Mouse (Mus musculus): Measurements from ENCODE around the gene Asap3. TPM values are rescaled to one million over a fixed set of nuclear protein-coding genes. Genes with fewer than 3 reads are reported as not detected.

The Asap3 gene
- polyA plus RNA-seq, 1 experiment from 2014 or later: 3.4 TPM

DNA sequence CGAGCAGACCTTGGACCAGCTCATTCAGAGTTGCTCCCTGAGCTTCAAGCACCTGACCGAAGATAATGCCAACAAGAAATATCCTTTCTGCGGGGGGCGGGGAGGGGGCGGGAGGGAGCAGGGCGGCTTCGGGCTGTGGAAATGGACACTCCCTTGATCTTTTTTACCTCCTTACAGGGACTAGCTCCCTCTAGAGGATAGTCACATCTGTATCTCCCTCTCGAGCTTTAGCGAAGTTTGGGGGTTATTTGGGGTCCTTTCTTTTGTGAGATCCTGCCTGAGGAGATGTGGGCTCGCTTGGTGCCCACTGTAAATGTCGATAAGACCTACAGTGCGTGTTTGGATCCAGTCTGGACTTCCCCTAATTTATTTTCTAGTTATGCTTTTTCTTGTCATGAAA lies 24.8 kb upstream of the Asap3 start:
- H3K36me3 ChIP-seq: peaks cover 11% of the 10 kb centered on the region; the same call in 1 of the 2 replicates
- H3K9me3 ChIP-seq: no peaks in the 10 kb centered on the region
- no peak overlapping the region for H3K27ac ChIP-seq (replicated peaks)
- H3K4me3 ChIP-seq: peak overlapping the region; percentile 50
- peak overlapping the region; percentile 71 for H3K4me2 ChIP-seq
- WGBS: 24% methylated on average over 12 of the region's 12 CpGs
- peaks cover 67% of the 10 kb centered on the region for H3K4me1 ChIP-seq
- no peak for ATAC-seq (ENCODE audit: extremely low read depth, insufficient number of reproducible peaks, low FRiP score, low TSS enrichment)
- peak overlapping the region; percentile 25; the same call in 1 of the 2 replicates for H3K9ac ChIP-seq
- no peaks in the 10 kb centered on the region for H3K27me3 ChIP-seq (replicated peaks)

DNA sequence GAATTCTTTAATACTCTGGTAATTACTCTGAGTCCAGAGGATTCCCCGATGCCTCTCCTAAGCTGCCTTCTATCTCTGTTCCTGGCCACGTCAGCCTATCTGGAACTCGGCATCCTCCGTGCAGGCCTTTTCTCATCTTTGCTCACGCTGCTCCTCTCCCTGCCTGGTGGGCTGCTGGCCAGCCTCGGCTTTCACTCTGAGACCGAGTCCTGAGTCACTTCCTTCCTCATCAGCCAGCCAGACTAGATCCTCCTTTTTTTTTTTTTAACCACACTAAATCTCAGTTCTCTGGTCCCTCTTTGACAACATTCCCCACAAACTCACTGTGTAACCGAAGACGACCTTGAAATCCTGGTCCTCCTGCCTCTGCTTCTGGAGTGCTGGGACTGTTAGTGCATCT lies 20.8 kb upstream of the Asap3 start:
- Histone ChIP-seq H3K36me3 (peaks cover 39% of the 10 kb centered on the region), H3K9ac (no peak overlapping the region), H3K27ac (replicated peaks) (peak overlapping the region; percentile 64), H3K4me2 (no peak overlapping the region), H3K9me3 (no peaks in the 10 kb centered on the region), H3K27me3 (replicated peaks) (no peaks in the 10 kb centered on the region), H3K4me3 (no peak overlapping the region), H3K4me1 (peaks cover 35% of the 10 kb centered on the region)
- ATAC-seq (ENCODE audit: extremely low read depth, insufficient number of reproducible peaks, low FRiP score, low TSS enrichment): no peak
- WGBS: 53% methylated on average over 9 of the region's 9 CpGs

DNA sequence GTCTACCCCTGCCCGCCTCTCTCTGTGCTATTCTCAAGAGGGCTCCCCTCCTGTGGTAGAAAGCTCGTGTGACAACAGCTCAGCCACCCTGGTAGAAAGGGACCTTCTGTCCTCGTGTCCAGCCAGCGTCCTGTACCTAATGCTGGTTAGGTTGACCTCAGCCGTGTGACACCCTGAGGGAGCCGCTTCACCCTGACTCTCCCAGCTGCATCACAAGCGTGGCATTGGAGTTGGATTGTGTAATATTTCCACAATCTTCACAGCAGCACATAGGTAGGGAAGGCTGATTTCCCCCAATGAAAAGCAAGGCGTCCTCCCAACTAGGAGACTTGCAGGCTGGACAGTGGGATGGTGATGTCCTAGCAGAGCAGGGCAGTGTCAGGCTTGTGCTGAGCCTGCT lies 19.9 kb upstream of the Asap3 start:
- Histone ChIP-seq H3K9ac (no peak overlapping the region), H3K4me1 (peaks cover 33% of the 10 kb centered on the region), H3K27ac (replicated peaks) (no peak overlapping the region), H3K27me3 (replicated peaks) (no peaks in the 10 kb centered on the region), H3K9me3 (no peaks in the 10 kb centered on the region), H3K4me2 (no peak overlapping the region), H3K36me3 (peaks cover 39% of the 10 kb centered on the region), H3K4me3 (no peak overlapping the region)
- ATAC-seq (ENCODE audit: extremely low read depth, insufficient number of reproducible peaks, low FRiP score, low TSS enrichment): no peak
- 81% methylated on average over 8 of the region's 8 CpGs for WGBS

DNA sequence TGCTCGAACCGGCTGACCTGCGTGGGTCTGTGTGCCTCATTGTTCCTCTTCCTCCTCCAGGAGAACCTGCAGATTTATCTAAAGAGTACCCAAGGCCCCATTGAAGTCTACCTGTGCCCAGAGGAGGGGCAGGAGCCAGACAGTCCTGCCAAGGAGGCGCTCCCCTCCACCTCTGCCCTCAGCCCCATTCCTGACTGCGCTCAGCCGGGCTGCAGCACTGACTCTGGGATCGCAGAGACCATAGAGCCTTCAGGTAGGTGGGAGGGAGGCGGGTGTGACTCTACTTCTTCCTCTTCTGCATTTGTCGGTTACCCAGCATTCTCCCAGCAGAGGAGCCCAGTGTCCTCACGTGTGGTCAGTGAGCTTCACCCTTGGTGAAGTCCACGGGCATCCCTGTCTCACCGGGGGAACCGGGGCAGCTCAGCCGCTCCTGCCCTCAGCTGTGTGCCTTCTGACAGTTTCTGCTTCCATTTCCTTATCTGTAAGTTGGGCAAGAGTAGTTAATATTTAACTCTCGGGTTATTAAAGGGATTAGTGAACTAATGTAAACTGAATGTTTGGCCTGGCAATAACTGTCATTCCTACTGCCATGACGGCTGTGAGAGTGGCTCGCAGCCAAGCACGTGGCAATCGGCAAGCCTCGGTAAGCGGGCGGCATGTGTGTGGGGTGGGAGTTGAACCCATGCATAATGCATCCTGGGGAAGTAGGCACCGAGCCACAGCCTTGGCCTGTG lies 19.3 kb upstream of the Asap3 start:
- Histone ChIP-seq H3K9ac (no peak overlapping the region), H3K9me3 (no peaks in the 10 kb centered on the region), H3K4me3 (no peak overlapping the region), H3K4me2 (no peak overlapping the region), H3K27ac (replicated peaks) (no peak overlapping the region), H3K36me3 (peaks cover 42% of the 10 kb centered on the region), H3K4me1 (peaks cover 33% of the 10 kb centered on the region), H3K27me3 (replicated peaks) (no peaks in the 10 kb centered on the region)
- WGBS: 87% methylated on average over 23 of the region's 23 CpGs
- no peak for ATAC-seq (ENCODE audit: extremely low read depth, insufficient number of reproducible peaks, low FRiP score, low TSS enrichment)

DNA sequence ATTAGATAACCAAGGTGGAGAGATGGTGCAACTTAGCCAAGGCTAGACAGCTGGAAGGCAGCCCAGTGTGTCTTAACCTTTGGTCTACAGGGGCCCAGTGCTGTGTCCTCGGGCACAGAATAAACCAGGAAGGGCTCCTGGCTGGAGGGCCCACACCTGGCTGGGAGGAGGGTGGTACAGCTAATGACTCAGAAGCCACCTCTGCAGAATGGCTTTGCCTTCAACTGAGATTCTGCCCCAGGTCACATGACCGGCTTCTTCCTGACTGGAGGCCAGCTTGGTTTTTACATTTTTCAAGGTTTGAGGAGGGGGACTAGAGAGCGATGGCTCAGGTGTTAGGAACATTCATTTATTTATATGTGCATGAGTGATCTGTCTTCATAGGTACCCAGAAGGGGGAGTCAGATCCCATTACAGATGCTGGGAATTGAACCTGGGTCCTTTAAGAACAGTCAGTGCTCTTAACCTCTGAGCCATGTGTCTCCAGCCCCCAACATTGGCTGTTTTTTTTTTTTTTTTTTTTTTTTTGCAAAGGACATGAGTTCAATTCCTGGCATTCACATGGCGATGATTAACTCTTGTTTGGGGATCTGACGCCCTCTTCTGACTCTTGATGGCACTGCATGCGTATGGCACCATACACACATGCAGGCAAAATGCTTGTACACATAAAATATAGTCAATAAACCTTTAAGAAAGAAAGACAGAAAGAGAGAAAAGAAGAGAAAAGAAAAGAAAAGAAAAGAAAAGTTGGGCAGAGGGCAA lies 17.0 kb upstream of the Asap3 start:
- Histone ChIP-seq H3K9ac (no peak overlapping the region), H3K27ac (replicated peaks) (no peak overlapping the region), H3K4me2 (no peak overlapping the region), H3K36me3 (peaks cover 54% of the 10 kb centered on the region), H3K27me3 (replicated peaks) (no peaks in the 10 kb centered on the region), H3K9me3 (no peaks in the 10 kb centered on the region), H3K4me1 (peaks cover 45% of the 10 kb centered on the region), H3K4me3 (no peak overlapping the region)
- ATAC-seq (ENCODE audit: extremely low read depth, insufficient number of reproducible peaks, low FRiP score, low TSS enrichment): no peak
- 82% methylated on average over 6 of the region's 6 CpGs for WGBS

DNA sequence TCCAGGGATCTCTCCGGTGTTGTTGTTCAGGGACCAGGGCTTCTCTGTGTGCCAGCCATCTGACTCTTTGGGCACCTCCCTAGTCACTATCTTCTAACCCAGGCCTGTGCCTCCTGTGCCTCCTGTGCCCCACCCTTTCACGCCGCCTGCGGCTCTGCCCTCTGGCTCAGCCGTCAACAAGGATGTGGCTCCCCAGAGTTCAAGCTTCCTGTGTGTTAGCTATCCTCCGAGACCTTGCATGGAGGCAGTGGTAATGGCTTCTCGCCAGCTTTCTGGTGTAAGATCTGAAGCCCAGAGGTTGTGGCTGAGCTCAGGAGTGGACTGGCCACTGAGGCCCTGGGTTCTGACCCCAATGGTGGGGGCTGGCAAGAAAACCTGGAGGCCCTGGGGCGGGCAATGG lies 16.3 kb upstream of the Asap3 start:
- peak; percentile 35; the same call in 1 of the 2 replicates for ATAC-seq (ENCODE audit: extremely low read depth, insufficient number of reproducible peaks, low FRiP score, low TSS enrichment)

DNA sequence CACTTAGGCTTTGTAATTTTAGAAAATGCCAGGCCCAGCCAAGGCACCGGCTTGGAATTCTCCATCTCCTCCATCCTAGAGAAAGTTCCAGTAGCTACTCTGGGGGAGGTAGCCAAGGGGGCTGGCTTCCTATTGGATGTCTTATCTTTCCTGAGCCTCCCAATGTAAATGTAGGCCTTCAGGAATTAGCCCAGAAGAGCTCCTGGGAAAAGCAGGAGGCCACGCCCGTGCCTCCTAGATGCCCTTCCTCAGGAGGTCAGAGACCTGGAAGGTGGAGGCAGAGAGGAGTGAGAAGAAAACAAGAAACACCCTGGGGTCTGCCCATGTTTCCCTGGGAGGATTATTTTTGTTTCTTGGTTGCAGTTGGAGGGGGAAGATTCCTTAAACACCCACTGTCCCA lies 12.6 kb upstream of the Asap3 start:
- no peak overlapping the region for H3K9ac ChIP-seq
- peaks cover 26% of the 10 kb centered on the region for H3K36me3 ChIP-seq
- no peaks in the 10 kb centered on the region for H3K27me3 ChIP-seq (replicated peaks)
- H3K9me3 ChIP-seq: no peaks in the 10 kb centered on the region
- H3K4me3 ChIP-seq: no peak overlapping the region
- peaks cover 47% of the 10 kb centered on the region for H3K4me1 ChIP-seq
- WGBS: 47% methylated on average over 3 of the region's 3 CpGs
- no peak for ATAC-seq (ENCODE audit: extremely low read depth, insufficient number of reproducible peaks, low FRiP score, low TSS enrichment)
- no peak overlapping the region for H3K4me2 ChIP-seq
- H3K27ac ChIP-seq (replicated peaks): no peak overlapping the region

More for the DNA sequence above, 16.3 kb upstream of the Asap3 start:
- Histone ChIP-seq H3K36me3 (peaks cover 48% of the 10 kb centered on the region), H3K9me3 (no peaks in the 10 kb centered on the region), H3K4me2 (peak overlapping the region; percentile 13; the same call in 1 of the 2 replicates), H3K4me1 (peaks cover 53% of the 10 kb centered on the region), H3K27me3 (replicated peaks) (no peaks in the 10 kb centered on the region), H3K4me3 (no peak overlapping the region), H3K27ac (replicated peaks) (no peak overlapping the region), H3K9ac (0 out of 2 replicates have a peak overlapping the region, but pooled peaks have one; percentile 1)
- WGBS: 60% methylated on average over 8 of the region's 8 CpGs

DNA sequence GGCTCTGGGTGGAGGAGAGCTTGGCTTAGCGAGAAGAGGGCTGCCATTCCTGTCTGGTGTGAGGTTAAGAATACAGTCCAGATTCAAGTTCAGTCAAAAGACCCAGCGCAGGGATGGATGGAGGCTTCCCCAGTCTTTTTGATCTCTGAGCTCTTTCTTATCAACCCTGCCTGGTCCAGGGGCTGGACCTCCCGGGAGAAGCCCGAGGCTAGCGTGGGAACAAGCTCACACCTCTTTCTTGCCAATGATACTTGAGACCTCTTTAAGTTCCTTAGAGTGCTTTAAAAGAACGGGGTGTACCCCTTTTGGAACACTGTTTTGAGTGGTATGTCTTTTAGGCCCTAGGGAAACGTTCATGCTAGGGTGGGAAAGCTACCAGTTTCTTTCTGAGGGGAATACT lies 11.1 kb upstream of the Asap3 start:
- Histone ChIP-seq H3K9ac (no peak overlapping the region), H3K27ac (replicated peaks) (no peak overlapping the region), H3K4me2 (no peak overlapping the region), H3K9me3 (no peaks in the 10 kb centered on the region), H3K4me3 (no peak overlapping the region), H3K36me3 (peaks cover 21% of the 10 kb centered on the region), H3K27me3 (replicated peaks) (no peaks in the 10 kb centered on the region), H3K4me1 (peaks cover 42% of the 10 kb centered on the region)
- WGBS: 25% methylated on average over 7 of the region's 7 CpGs
- ATAC-seq (ENCODE audit: extremely low read depth, insufficient number of reproducible peaks, low FRiP score, low TSS enrichment): no peak

DNA sequence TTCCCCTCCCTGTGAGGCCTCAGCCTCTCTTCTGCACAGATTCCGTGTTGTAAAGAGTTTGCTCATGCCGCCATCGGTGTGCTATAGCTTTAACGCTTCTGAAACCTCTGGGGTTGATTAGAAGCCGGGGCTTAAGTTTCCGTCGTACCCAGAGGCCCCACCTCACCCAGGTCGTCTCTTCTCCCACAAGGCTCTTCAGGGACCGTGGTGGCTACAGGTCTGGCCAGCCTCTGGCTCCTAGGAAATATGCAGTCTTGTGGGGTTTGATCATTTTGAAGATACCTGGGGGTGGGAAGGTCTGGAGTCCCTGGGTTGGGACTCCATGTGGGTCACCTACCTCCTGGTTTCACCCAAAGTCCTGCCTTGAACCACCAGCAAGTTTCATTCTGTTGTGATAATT lies 10.5 kb upstream of the Asap3 start:
- no peak overlapping the region for H3K27ac ChIP-seq (replicated peaks)
- no peaks in the 10 kb centered on the region for H3K9me3 ChIP-seq
- ATAC-seq (ENCODE audit: extremely low read depth, insufficient number of reproducible peaks, low FRiP score, low TSS enrichment): no peak
- H3K4me1 ChIP-seq: peaks cover 40% of the 10 kb centered on the region
- WGBS: 63% methylated on average over 9 of the region's 9 CpGs
- H3K36me3 ChIP-seq: peaks cover 21% of the 10 kb centered on the region
- no peak overlapping the region for H3K4me3 ChIP-seq
- H3K4me2 ChIP-seq: no peak overlapping the region
- H3K9ac ChIP-seq: no peak overlapping the region
- peaks cover 1% of the 10 kb centered on the region for H3K27me3 ChIP-seq (replicated peaks)

DNA sequence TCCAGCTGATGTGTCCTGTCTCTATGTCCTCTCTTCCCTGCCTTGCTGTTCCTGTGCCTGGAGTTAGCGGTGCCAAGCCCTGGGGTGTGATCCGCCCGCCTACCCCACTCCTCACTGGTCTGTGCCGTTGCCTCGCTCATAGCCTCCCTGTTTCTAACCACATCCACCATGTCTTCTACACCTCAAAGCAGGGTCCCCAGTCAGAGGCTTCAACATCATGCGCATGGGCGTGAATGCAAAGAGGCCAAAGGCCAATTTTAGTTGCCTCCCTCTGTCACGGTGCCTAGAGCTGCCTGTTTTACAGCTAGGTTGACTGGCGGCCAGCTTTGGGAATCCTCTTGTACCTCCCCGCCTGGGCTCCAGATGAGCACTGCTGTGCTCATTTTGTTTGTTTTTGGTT lies 10.0 kb upstream of the Asap3 start:
- 88% methylated on average over 10 of the region's 10 CpGs for WGBS

DNA sequence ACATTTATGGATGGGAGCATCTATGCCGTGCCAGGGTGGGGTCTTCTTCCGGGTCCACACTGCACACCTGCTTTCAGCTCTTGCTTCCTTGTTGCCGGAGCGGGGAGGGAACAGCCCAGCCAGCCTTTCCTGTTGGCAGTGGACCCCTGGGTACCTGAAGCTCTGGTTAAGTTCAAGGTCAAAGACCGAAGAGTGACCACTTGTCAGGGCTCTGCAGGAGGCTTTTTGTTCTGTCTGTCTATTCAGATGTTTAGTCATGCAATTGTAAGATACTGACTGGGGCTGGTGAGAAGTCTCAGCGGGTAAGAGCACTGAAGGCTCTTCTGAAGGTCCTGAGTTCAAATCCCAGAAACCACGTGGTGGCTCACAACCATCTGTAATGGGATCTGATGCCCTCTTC lies 7.3 kb upstream of the Asap3 start:
- Histone ChIP-seq H3K9me3 (no peaks in the 10 kb centered on the region), H3K4me1 (peaks cover 19% of the 10 kb centered on the region), H3K27ac (replicated peaks) (no peak overlapping the region), H3K36me3 (0 out of 2 replicates have a peak, but pooled peaks cover 3% of the 10 kb centered on the region), H3K27me3 (replicated peaks) (peaks cover 23% of the 10 kb centered on the region), H3K4me3 (no peak overlapping the region), H3K9ac (no peak overlapping the region), H3K4me2 (no peak overlapping the region)
- WGBS: 74% methylated on average over 7 of the region's 7 CpGs
- no peak for ATAC-seq (ENCODE audit: extremely low read depth, insufficient number of reproducible peaks, low FRiP score, low TSS enrichment)

More for the DNA sequence above, 10.0 kb upstream of the Asap3 start:
- Histone ChIP-seq H3K36me3 (peaks cover 21% of the 10 kb centered on the region), H3K9ac (no peak overlapping the region), H3K9me3 (no peaks in the 10 kb centered on the region), H3K4me2 (no peak overlapping the region), H3K4me3 (no peak overlapping the region), H3K27ac (replicated peaks) (no peak overlapping the region), H3K27me3 (replicated peaks) (peaks cover 7% of the 10 kb centered on the region), H3K4me1 (peaks cover 34% of the 10 kb centered on the region)
- no peak for ATAC-seq (ENCODE audit: extremely low read depth, insufficient number of reproducible peaks, low FRiP score, low TSS enrichment)

All from heart, embryonic 13.5 days (tissue).